Mouse (Mus musculus) lung, adult 2 months (tissue): ENCODE data around the gene 1810062G17Rik.

Source experiments
- CTCF ChIP-seq: fragments of 200-500 bp; IDR thresholded peaks from 2 replicates; pipeline ENCODE4 v1.5.1; 2011; ENCODE audit warnings: mild to moderate bottlenecking, low read length, control low read depth; ENCODE audit not compliant: insufficient read depth
- POLR2A ChIP-seq: fragments of 200-500 bp; IDR thresholded peaks from 2 replicates; pipeline ENCODE4 v1.6.1; 2011; ENCODE audit warnings: low read depth, mild to moderate bottlenecking, control low read depth, low read length, borderline replicate concordance; ENCODE audit errors: extremely low read depth

GRCm38 (mm10) chr3:36474421-36474820 is 1.3 kb upstream of the 1810062G17Rik start:
- no peak for TF ChIP-seq CTCF
- no peak for TF ChIP-seq POLR2A
